Mouse (Mus musculus): ENCODE results near the gene Sfr1. TPM values are rescaled to one million over a fixed set of nuclear protein-coding genes. Genes with fewer than 3 reads are reported as not detected.

The Sfr1 gene
- polyA plus RNA-seq, 1 experiment from 2014 or later, result 168 TPM

- Histone ChIP-seq H3K9me3 (ENCODE audit: control insufficient read depth, low read length) (no peaks in the 10 kb centered on the region), H3K4me3 (replicated peaks; ENCODE audit: low read depth, low read length) (peak overlapping the region; percentile 71), H3K4me2 (ENCODE audit: low read length) (peak overlapping the region; percentile 75), H3K4me1 (ENCODE audit: control insufficient read depth, insufficient read depth, low read length) (no peaks in the 10 kb centered on the region), H3K27me3 (ENCODE audit: control insufficient read depth, insufficient read depth, low read length) (no peaks in the 10 kb centered on the region), H3K9ac (replicated peaks; ENCODE audit: low read length) (peak overlapping the region; percentile 72), H3K36me3 (ENCODE audit: control insufficient read depth, insufficient read depth, low read length) (peaks cover 30% of the 10 kb centered on the region), H3K27ac (replicated peaks; ENCODE audit: low read depth, low read length) (peak overlapping the region; percentile 96)
- WGBS, result 1% methylated on average over 12 of the region's 12 CpGs
- DNase-seq (peak; percentile 82), ATAC-seq (ENCODE audit: low FRiP score, low TSS enrichment) (peak; percentile 57)
Observed at GRCm38 (mm10) chr19:47730691-47731070, 801 bp upstream of the Sfr1 start.

DNA sequence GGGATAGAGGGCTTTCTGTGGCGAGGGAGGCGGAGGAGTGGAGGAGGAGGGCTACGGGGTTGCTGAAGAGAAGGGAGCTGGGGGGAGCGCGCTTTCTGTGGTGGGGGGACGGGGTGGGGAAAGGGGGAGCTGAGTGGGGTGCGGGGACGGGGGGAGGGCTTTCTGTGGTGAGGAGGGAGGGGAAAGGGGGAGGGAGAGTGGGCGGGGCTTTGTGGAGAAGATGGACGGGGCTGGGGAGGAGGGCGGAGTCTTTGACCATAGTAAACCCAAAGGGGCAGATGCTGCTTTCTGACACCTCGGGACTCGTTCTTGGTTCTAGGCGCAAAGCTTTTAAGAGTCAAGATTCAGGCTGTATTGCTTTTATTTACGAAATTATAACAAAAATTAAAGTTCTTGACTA is 449 bp downstream of the Sfr1 start:
- peak overlapping the region; percentile 60 for H3K4me2 ChIP-seq (ENCODE audit: low read length)
- no peaks in the 10 kb centered on the region for H3K27me3 ChIP-seq (ENCODE audit: control insufficient read depth, insufficient read depth, low read length)
- H3K27ac ChIP-seq (replicated peaks; ENCODE audit: low read depth, low read length), result peak overlapping the region; percentile 96
- H3K4me3 ChIP-seq (replicated peaks; ENCODE audit: low read depth, low read length), result peak overlapping the region; percentile 71
- no peaks in the 10 kb centered on the region for H3K4me1 ChIP-seq (ENCODE audit: control insufficient read depth, insufficient read depth, low read length)
- ATAC-seq (ENCODE audit: low FRiP score, low TSS enrichment) (0 out of 2 replicates have a peak, but pooled peaks have one; percentile 29), DNase-seq (peak; percentile 87)
- WGBS, result 4% methylated on average over 14 of the region's 15 CpGs
- H3K36me3 ChIP-seq (ENCODE audit: control insufficient read depth, insufficient read depth, low read length), result peaks cover 39% of the 10 kb centered on the region
- no peaks in the 10 kb centered on the region for H3K9me3 ChIP-seq (ENCODE audit: control insufficient read depth, low read length)
- peak overlapping the region; percentile 72 for H3K9ac ChIP-seq (replicated peaks; ENCODE audit: low read length)

DNA sequence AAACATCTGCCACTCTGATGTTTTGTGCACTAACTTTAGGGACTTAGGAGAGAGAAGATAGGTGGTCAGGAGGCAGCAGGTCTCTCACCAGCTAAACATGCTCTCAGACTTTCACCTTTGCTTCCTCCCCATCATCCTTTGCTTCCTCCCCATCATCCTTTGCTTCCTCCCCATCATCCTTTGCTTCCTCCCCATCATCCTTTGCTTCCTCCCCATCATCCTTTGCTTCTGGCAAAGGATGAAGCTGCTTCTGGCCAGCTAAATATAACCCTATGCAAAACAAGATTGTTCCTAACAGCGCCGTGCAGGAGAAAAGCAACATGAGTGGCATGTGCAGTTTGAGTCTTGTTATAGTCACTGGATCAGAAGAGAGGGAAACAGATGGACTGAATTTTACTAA is 15.6 kb downstream of the Sfr1 start:
- H3K9me3 ChIP-seq (ENCODE audit: control insufficient read depth, low read length), result no peaks in the 10 kb centered on the region
- no peak overlapping the region for H3K4me3 ChIP-seq (replicated peaks; ENCODE audit: low read depth, low read length)
- ATAC-seq (ENCODE audit: low FRiP score, low TSS enrichment) (no peak), DNase-seq (no peak)
- WGBS, result 95% methylated on average over 2 of the region's 2 CpGs
- no peaks in the 10 kb centered on the region for H3K27me3 ChIP-seq (ENCODE audit: control insufficient read depth, insufficient read depth, low read length)
- H3K27ac ChIP-seq (replicated peaks; ENCODE audit: low read depth, low read length), result no peak overlapping the region
- no peak overlapping the region for H3K4me2 ChIP-seq (ENCODE audit: low read length)
- H3K9ac ChIP-seq (replicated peaks; ENCODE audit: low read length), result no peak overlapping the region
- H3K4me1 ChIP-seq (ENCODE audit: control insufficient read depth, insufficient read depth, low read length), result no peaks in the 10 kb centered on the region
- H3K36me3 ChIP-seq (ENCODE audit: control insufficient read depth, insufficient read depth, low read length), result no peaks in the 10 kb centered on the region; the same call in 1 of the 2 replicates

- Histone ChIP-seq H3K9ac (replicated peaks; ENCODE audit: low read length) (no peak overlapping the region), H3K27me3 (ENCODE audit: control insufficient read depth, insufficient read depth, low read length) (no peaks in the 10 kb centered on the region), H3K27ac (replicated peaks; ENCODE audit: low read depth, low read length) (no peak overlapping the region), H3K36me3 (ENCODE audit: control insufficient read depth, insufficient read depth, low read length) (no peaks in the 10 kb centered on the region), H3K4me3 (replicated peaks; ENCODE audit: low read depth, low read length) (no peak overlapping the region), H3K4me1 (ENCODE audit: control insufficient read depth, insufficient read depth, low read length) (no peaks in the 10 kb centered on the region), H3K9me3 (ENCODE audit: control insufficient read depth, low read length) (no peaks in the 10 kb centered on the region), H3K4me2 (ENCODE audit: low read length) (no peak overlapping the region)
- no peak for DNase-seq
- 82% methylated on average over 2 of the region's 2 CpGs for WGBS
- ATAC-seq (ENCODE audit: low FRiP score, low TSS enrichment), result no peak
Observed at GRCm38 (mm10) chr19:47748950-47749349, 17.5 kb downstream of the Sfr1 start.

DNA sequence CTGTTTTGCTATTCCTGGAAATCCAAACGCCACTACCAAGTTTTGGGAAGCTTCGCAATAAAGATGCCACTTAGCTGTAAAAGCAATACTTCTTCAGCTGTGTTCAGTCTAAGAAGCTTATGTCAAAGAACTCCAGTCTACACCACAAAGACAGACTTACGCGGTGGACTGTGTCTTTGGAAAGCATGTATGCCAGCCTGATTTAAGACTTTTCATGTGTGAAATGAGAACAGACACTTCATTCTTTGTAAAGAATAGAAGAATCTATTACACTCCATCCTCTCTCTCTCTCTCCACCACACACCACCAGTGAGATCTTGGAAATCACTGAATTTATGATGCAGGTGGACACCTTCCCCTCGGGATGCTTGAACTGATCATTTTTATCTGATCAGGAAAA is 18.9 kb downstream of the Sfr1 start:
- 10% methylated on average over 5 of the region's 5 CpGs for WGBS
- DNase-seq (peak; percentile 24), ATAC-seq (ENCODE audit: low FRiP score, low TSS enrichment) (no peak)
- H3K36me3 ChIP-seq (ENCODE audit: control insufficient read depth, insufficient read depth, low read length), result no peaks in the 10 kb centered on the region
- no peak overlapping the region for H3K4me3 ChIP-seq (replicated peaks; ENCODE audit: low read depth, low read length)
- no peaks in the 10 kb centered on the region for H3K27me3 ChIP-seq (ENCODE audit: control insufficient read depth, insufficient read depth, low read length)
- H3K4me2 ChIP-seq (ENCODE audit: low read length), result no peak overlapping the region
- H3K4me1 ChIP-seq (ENCODE audit: control insufficient read depth, insufficient read depth, low read length), result no peaks in the 10 kb centered on the region
- no peak overlapping the region for H3K9ac ChIP-seq (replicated peaks; ENCODE audit: low read length)
- H3K9me3 ChIP-seq (ENCODE audit: control insufficient read depth, low read length), result no peaks in the 10 kb centered on the region
- H3K27ac ChIP-seq (replicated peaks; ENCODE audit: low read depth, low read length), result no peak overlapping the region

DNA sequence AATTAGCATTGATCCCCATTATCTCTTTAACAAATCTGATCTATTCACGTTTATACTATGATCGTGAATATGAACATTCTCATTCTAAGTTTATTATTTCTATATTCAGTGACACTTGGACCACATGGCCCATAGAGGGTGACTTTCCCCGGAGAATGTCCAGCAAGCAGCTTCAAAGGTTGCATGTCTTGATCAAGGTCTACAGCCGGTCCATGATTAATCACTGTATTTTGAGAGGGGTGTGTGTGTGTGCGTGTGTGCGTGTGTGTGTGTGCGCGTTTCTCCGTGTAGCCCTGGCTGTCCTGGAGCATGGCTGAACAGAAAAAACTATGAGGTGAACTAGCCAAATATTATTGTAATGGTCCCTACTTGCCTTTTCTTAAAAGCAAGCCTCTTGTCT is 21.0 kb downstream of the Sfr1 start:
- no peaks in the 10 kb centered on the region for H3K9me3 ChIP-seq (ENCODE audit: control insufficient read depth, low read length)
- no peak overlapping the region for H3K27ac ChIP-seq (replicated peaks; ENCODE audit: low read depth, low read length)
- no peak overlapping the region for H3K9ac ChIP-seq (replicated peaks; ENCODE audit: low read length)
- H3K4me2 ChIP-seq (ENCODE audit: low read length), result no peak overlapping the region
- ATAC-seq (ENCODE audit: low FRiP score, low TSS enrichment), result no peak
- DNase-seq, result no peak
- H3K36me3 ChIP-seq (ENCODE audit: control insufficient read depth, insufficient read depth, low read length), result no peaks in the 10 kb centered on the region
- no peaks in the 10 kb centered on the region for H3K27me3 ChIP-seq (ENCODE audit: control insufficient read depth, insufficient read depth, low read length)
- H3K4me3 ChIP-seq (replicated peaks; ENCODE audit: low read depth, low read length), result no peak overlapping the region
- H3K4me1 ChIP-seq (ENCODE audit: control insufficient read depth, insufficient read depth, low read length), result no peaks in the 10 kb centered on the region
- WGBS, result 91% methylated on average over 9 of the region's 9 CpGs

- H3K4me2 ChIP-seq (ENCODE audit: low read length), result no peak overlapping the region
- 94% methylated on average over 4 of the region's 4 CpGs for WGBS
Observed at GRCm38 (mm10) chr19:47753921-47754320, 22.4 kb downstream of the Sfr1 start.

DNA sequence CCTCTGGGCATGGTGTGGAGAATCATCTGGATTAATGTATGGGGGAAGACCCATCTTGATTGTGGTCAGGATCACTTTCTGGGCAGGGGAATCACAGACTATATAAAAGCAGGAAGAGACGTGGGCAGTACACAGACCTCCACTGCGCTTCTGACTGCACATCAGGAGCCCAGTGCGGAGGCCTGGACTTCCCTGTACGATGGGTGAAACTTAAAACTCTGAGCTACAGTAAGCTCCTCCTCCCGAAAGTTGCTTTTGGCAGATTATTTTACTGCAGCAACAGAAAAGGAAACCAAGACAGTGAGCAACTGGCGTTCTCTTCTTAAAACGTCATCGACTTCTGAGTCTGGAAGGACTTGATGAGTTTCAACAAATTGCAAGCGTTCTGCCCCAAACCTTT is 23.4 kb downstream of the Sfr1 start:
- no peak overlapping the region for H3K4me3 ChIP-seq (replicated peaks; ENCODE audit: low read depth, low read length)
- 96% methylated on average over 9 of the region's 9 CpGs for WGBS
- no peaks in the 10 kb centered on the region for H3K9me3 ChIP-seq (ENCODE audit: control insufficient read depth, low read length)
- ATAC-seq (ENCODE audit: low FRiP score, low TSS enrichment), result no peak
- H3K27ac ChIP-seq (replicated peaks; ENCODE audit: low read depth, low read length), result no peak overlapping the region
- no peaks in the 10 kb centered on the region for H3K4me1 ChIP-seq (ENCODE audit: control insufficient read depth, insufficient read depth, low read length)
- no peak overlapping the region for H3K9ac ChIP-seq (replicated peaks; ENCODE audit: low read length)
- H3K4me2 ChIP-seq (ENCODE audit: low read length), result no peak overlapping the region
- no peaks in the 10 kb centered on the region for H3K27me3 ChIP-seq (ENCODE audit: control insufficient read depth, insufficient read depth, low read length)
- DNase-seq, result no peak
- H3K36me3 ChIP-seq (ENCODE audit: control insufficient read depth, insufficient read depth, low read length), result no peaks in the 10 kb centered on the region

More at GRCm38 (mm10) chr19:47753921-47754320, 22.4 kb downstream of the Sfr1 start:
- ATAC-seq (ENCODE audit: low FRiP score, low TSS enrichment), result no peak
- H3K9me3 ChIP-seq (ENCODE audit: control insufficient read depth, low read length), result no peaks in the 10 kb centered on the region
- H3K4me3 ChIP-seq (replicated peaks; ENCODE audit: low read depth, low read length), result no peak overlapping the region
- no peaks in the 10 kb centered on the region for H3K36me3 ChIP-seq (ENCODE audit: control insufficient read depth, insufficient read depth, low read length)
- no peaks in the 10 kb centered on the region for H3K27me3 ChIP-seq (ENCODE audit: control insufficient read depth, insufficient read depth, low read length)
- H3K27ac ChIP-seq (replicated peaks; ENCODE audit: low read depth, low read length), result no peak overlapping the region
- no peak overlapping the region for H3K9ac ChIP-seq (replicated peaks; ENCODE audit: low read length)
- DNase-seq, result no peak
- no peaks in the 10 kb centered on the region for H3K4me1 ChIP-seq (ENCODE audit: control insufficient read depth, insufficient read depth, low read length)

- Histone ChIP-seq H3K9me3 (ENCODE audit: control insufficient read depth, low read length) (no peaks in the 10 kb centered on the region), H3K4me2 (ENCODE audit: low read length) (no peak overlapping the region), H3K4me3 (replicated peaks; ENCODE audit: low read depth, low read length) (no peak overlapping the region), H3K4me1 (ENCODE audit: control insufficient read depth, insufficient read depth, low read length) (no peaks in the 10 kb centered on the region), H3K27ac (replicated peaks; ENCODE audit: low read depth, low read length) (no peak overlapping the region), H3K27me3 (ENCODE audit: control insufficient read depth, insufficient read depth, low read length) (no peaks in the 10 kb centered on the region), H3K9ac (replicated peaks; ENCODE audit: low read length) (no peak overlapping the region), H3K36me3 (ENCODE audit: control insufficient read depth, insufficient read depth, low read length) (no peaks in the 10 kb centered on the region)
- DNase-seq (no peak), ATAC-seq (ENCODE audit: low FRiP score, low TSS enrichment) (no peak)
- WGBS, result 79% methylated on average over 19 of the region's 19 CpGs
Observed at GRCm38 (mm10) chr19:47755625-47756024, 24.1 kb downstream of the Sfr1 start.
